Mouse (Mus musculus) intestine, postnatal 0 days (tissue): ENCODE measurements at regions not wholly inside any gene's neighbourhood (a gene's known extent, or its start where the extent isn't known, plus 50 kb on each side); places are given as distances from the start of the nearest gene placed in this dataset.
"Not testable (repeated sequence)": the region's sequence is repeated elsewhere in the genome, so short reads cannot be mapped to it uniquely, and the experiment has no call there.

Experiments
- ATAC-seq: fragments of 200-750 bp; cut with Nextera tagmentation; 2 replicates; pipeline ENCODE4 v1.8.0; 2017; ENCODE audit warnings: mild to moderate bottlenecking, moderate TSS enrichment, moderate library complexity
- H3K27ac ChIP-seq: fragments of 300-500 bp; sonication (generic); 2 replicates; pipeline ENCODE4 v1.5.1; 2014; ENCODE audit warnings: mild to moderate bottlenecking, low read depth, low read length, moderate library complexity
- H3K27me3 ChIP-seq: fragments of 300-500 bp; sonication (generic); replicated peaks from 2 replicates; pipeline ENCODE4 v1.6.1; 2014; ENCODE audit warnings: low read length, mixed read lengths; ENCODE audit not compliant: control insufficient read depth, insufficient read depth
- H3K36me3 ChIP-seq: fragments of 300-500 bp; sonication (generic); 2 replicates; pipeline ENCODE4 v1.6.1; 2014; ENCODE audit warnings: mild to moderate bottlenecking, moderate library complexity; ENCODE audit not compliant: control insufficient read depth, insufficient read depth
- H3K4me1 ChIP-seq: fragments of 300-500 bp; sonication (generic); replicated peaks from 2 replicates; pipeline ENCODE4 v1.6.1; 2014; ENCODE audit warnings: antibody characterized with exemption, low read length, mixed read lengths; ENCODE audit not compliant: control insufficient read depth, insufficient read depth
- H3K4me2 ChIP-seq: fragments of 300-500 bp; sonication (generic); replicated peaks from 2 replicates; pipeline ENCODE4 v1.6.1; 2014; ENCODE audit warnings: low read depth, mild to moderate bottlenecking, moderate library complexity
- H3K4me3 ChIP-seq: fragments of 300-500 bp; sonication (generic); 2 replicates; pipeline ENCODE4 v1.5.1; 2014; ENCODE audit warnings: low read depth, low read length
- H3K9ac ChIP-seq: fragments of 300-500 bp; sonication (generic); 2 replicates; pipeline ENCODE4 v1.6.1; 2014; ENCODE audit warnings: mild to moderate bottlenecking, low read depth, low read length
- H3K9me3 ChIP-seq: fragments of 300-500 bp; sonication (generic); 2 replicates; pipeline ENCODE4 v1.6.1; 2016; ENCODE audit warnings: mixed run types; ENCODE audit not compliant: control insufficient read depth
- CTCF ChIP-seq: sonication (generic); IDR thresholded peaks from 2 replicates; pipeline ENCODE4 v1.5.1; 2016; ENCODE audit warnings: low read depth, mild to moderate bottlenecking, control low read depth, antibody characterized with exemption, moderate library complexity
- WGBS: fragments of 180-500 bp; shearing (Covaris S2); extraction: QIAGEN DNeasy Blood & Tissue Kit; methylation state at CpG from one replicate; pipeline ENCODE4 v1.1.7; 2014; 5-methylcytosine and 5-hydroxymethylcytosine counted together

DNA sequence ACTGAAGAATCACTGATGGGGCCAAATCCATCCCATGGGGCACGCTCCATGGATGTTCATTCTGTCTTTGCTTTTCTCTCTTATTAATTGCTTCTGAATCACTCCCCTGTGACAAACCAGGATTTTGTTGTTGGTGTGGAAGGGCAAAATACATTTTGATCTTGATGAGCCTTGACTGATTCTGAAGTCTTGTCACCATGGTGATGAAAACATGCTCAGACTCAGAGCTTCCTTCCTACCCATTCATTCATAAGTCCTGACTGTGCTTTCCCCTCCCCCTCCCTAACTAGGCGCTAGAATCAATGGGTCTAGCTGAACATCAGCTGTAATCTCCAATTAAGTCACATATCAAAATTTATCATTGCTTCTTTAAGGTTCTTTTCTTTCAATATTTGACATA, 84.2 kb upstream of the Pou1f1 start:
- H3K4me2 ChIP-seq: no peak overlapping the region
- H3K36me3 ChIP-seq: no peaks in the 10 kb centered on the region
- ATAC-seq: no peak
- no peak overlapping the region for H3K9ac ChIP-seq
- H3K4me3 ChIP-seq: no peak overlapping the region
- H3K4me1 ChIP-seq: no peaks in the 10 kb centered on the region
- no peak overlapping the region for H3K27ac ChIP-seq
- no peaks in the 10 kb centered on the region for H3K27me3 ChIP-seq
- H3K9me3 ChIP-seq: no peaks in the 10 kb centered on the region
- TF ChIP-seq CTCF: no peak
- 72% methylated on average over 2 of the region's 2 CpGs for WGBS

- no peaks in the 10 kb centered on the region for H3K9me3 ChIP-seq
- no peak overlapping the region for H3K4me3 ChIP-seq
- no peak overlapping the region for H3K4me2 ChIP-seq
- no peaks in the 10 kb centered on the region for H3K27me3 ChIP-seq
- no peaks in the 10 kb centered on the region for H3K4me1 ChIP-seq
- H3K27ac ChIP-seq: no peak overlapping the region
- no peaks in the 10 kb centered on the region for H3K36me3 ChIP-seq
- ATAC-seq: no peak
- no peak overlapping the region for H3K9ac ChIP-seq
- TF ChIP-seq CTCF: no peak
- WGBS: 53% methylated on average over 4 of the region's 4 CpGs
These were observed 78.4 kb upstream of the Pou1f1 start for GRCm38 (mm10) chr16:65441954-65442353.

GRCm38 (mm10) chr16:65448810-65449209, 71.5 kb upstream of the Pou1f1 start:
- no peak overlapping the region for H3K4me2 ChIP-seq
- no peaks in the 10 kb centered on the region for H3K36me3 ChIP-seq
- no peak overlapping the region for H3K27ac ChIP-seq
- no peak for ATAC-seq
- H3K27me3 ChIP-seq: no peaks in the 10 kb centered on the region
- 24% methylated on average over 3 of the region's 3 CpGs for WGBS
- no peak for TF ChIP-seq CTCF
- H3K4me3 ChIP-seq: no peak overlapping the region
- no peaks in the 10 kb centered on the region for H3K9me3 ChIP-seq
- no peak overlapping the region for H3K9ac ChIP-seq
- H3K4me1 ChIP-seq: no peaks in the 10 kb centered on the region

- Histone ChIP-seq H3K9ac (no peak overlapping the region), H3K27ac (no peak overlapping the region), H3K4me2 (no peak overlapping the region), H3K9me3 (no peaks in the 10 kb centered on the region), H3K4me1 (no peaks in the 10 kb centered on the region), H3K4me3 (no peak overlapping the region), H3K27me3 (no peaks in the 10 kb centered on the region), H3K36me3 (no peaks in the 10 kb centered on the region)
- TF ChIP-seq CTCF: no peak
- no peak for ATAC-seq
- WGBS: 71% methylated on average over 5 of the region's 5 CpGs
These were observed 69.6 kb upstream of the Pou1f1 start for GRCm38 (mm10) chr16:65450706-65451105.

DNA sequence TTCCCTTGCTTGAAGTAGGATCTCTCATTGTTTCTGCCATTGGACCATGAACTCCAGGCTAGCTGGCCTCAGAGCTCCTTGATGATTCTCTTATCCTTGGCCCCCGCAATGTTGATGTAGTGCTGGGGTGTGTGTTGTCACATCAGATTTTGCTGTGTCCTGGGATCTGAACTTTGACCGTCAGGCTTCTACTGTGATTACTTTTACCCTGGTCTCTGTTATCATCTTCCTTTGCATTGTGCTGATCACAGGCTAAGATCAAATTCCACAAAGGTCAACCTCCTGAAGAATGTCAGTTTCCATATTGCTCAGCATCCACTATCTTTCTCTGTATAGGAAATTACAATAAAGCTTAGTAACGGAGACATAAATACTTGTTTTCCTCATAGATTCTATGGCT, 68.4 kb upstream of the Pou1f1 start:
- no peaks in the 10 kb centered on the region for H3K9me3 ChIP-seq
- H3K4me3 ChIP-seq: no peak overlapping the region
- H3K4me1 ChIP-seq: no peaks in the 10 kb centered on the region
- H3K4me2 ChIP-seq: no peak overlapping the region
- no peak overlapping the region for H3K27ac ChIP-seq
- no peaks in the 10 kb centered on the region for H3K27me3 ChIP-seq
- peak; percentile 82 for ATAC-seq
- no peak overlapping the region for H3K9ac ChIP-seq
- no peak for TF ChIP-seq CTCF
- 52% methylated on average over 3 of the region's 3 CpGs for whole genome bisulfite sequencing
- no peaks in the 10 kb centered on the region for H3K36me3 ChIP-seq

GRCm38 (mm10) chr16:65456948-65457347, 63.4 kb upstream of the Pou1f1 start:
- WGBS: 67% methylated on average over 1 of the region's 3 CpGs
- not testable (repeated sequence) for ATAC-seq, H3K4me2 ChIP-seq, H3K27me3 ChIP-seq, H3K36me3 ChIP-seq, H3K27ac ChIP-seq, H3K9me3 ChIP-seq, H3K9ac ChIP-seq, H3K4me3 ChIP-seq, H3K4me1 ChIP-seq

DNA sequence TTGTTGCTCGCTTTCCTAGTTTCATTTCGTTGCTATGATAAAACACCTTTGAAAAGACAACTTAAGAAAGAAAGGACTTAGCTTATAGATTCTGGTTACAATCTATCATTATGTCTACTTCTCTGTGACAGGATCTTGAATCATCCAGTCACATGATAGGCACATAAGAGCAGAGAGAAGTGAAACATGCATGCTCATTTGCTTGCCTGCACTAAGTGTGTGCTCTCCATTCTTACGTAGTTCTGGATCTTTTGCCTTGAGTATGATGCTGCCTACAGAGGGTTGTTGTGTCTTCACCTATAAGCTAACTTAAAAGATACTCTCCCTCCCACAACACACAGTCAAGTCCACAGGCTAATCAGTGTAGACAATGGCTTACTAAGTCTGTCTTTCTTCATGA, 62.1 kb upstream of the Pou1f1 start:
- no peak overlapping the region for H3K9ac ChIP-seq
- ATAC-seq: no peak
- no peaks in the 10 kb centered on the region for H3K9me3 ChIP-seq
- no peaks in the 10 kb centered on the region for H3K36me3 ChIP-seq
- H3K4me3 ChIP-seq: no peak overlapping the region
- no peak for TF ChIP-seq CTCF
- H3K27ac ChIP-seq: no peak overlapping the region
- no peaks in the 10 kb centered on the region for H3K27me3 ChIP-seq
- 90% methylated on average over 3 of the region's 3 CpGs for WGBS
- H3K4me1 ChIP-seq: no peaks in the 10 kb centered on the region
- no peak overlapping the region for H3K4me2 ChIP-seq
